Mouse (Mus musculus): ENCODE data around the gene Tyw1. TPM values are rescaled to one million over a fixed set of nuclear protein-coding genes. Genes with fewer than 3 reads are reported as not detected.

Tyw1 gene
- polyA plus RNA-seq, 2 experiments: 15.3 to 25.3 TPM

- Histone ChIP-seq H3K27me3 (ENCODE audit: control insufficient read depth, insufficient read depth, low read length) (no peaks in the 10 kb centered on the region), H3K4me2 (replicated peaks; ENCODE audit: low read depth, low read length, severe bottlenecking) (no peak overlapping the region), H3K36me3 (ENCODE audit: control insufficient read depth, insufficient read depth, low read length) (peaks cover 48% of the 10 kb centered on the region), H3K4me1 (ENCODE audit: control insufficient read depth, insufficient read depth, low read length) (no peaks in the 10 kb centered on the region), H3K27ac (replicated peaks; ENCODE audit: low read depth, low read length) (no peak overlapping the region), H3K4me3 (replicated peaks; ENCODE audit: low read length) (no peak overlapping the region), H3K9me3 (ENCODE audit: control insufficient read depth, low read length) (no peaks in the 10 kb centered on the region), H3K9ac (ENCODE audit: low read depth, low read length, severe bottlenecking) (no peak overlapping the region)
- ATAC-seq (ENCODE audit: low FRiP score, low read depth) (no peak), DNase-seq (ENCODE audit: low spot score) (no peak)
- no peak for TF ChIP-seq POLR2A (IDR thresholded peaks at IDR 0.05; ENCODE audit: borderline replicate concordance, extremely low read depth, insufficient read depth, insufficient read length)
- WGBS: 98% methylated on average over 6 of the region's 6 CpGs
These were observed 9.1 kb downstream of the Tyw1 start for GRCm38 (mm10) chr5:130264433-130265005.

- Histone ChIP-seq H3K9me3 (ENCODE audit: control insufficient read depth, low read length) (no peaks in the 10 kb centered on the region), H3K9ac (ENCODE audit: low read depth, low read length, severe bottlenecking) (no peak overlapping the region), H3K27me3 (ENCODE audit: control insufficient read depth, insufficient read depth, low read length) (no peaks in the 10 kb centered on the region), H3K4me3 (replicated peaks; ENCODE audit: low read length) (no peak overlapping the region), H3K36me3 (ENCODE audit: control insufficient read depth, insufficient read depth, low read length) (peaks cover 62% of the 10 kb centered on the region), H3K27ac (replicated peaks; ENCODE audit: low read depth, low read length) (no peak overlapping the region), H3K4me2 (replicated peaks; ENCODE audit: low read depth, low read length, severe bottlenecking) (no peak overlapping the region), H3K4me1 (ENCODE audit: control insufficient read depth, insufficient read depth, low read length) (no peaks in the 10 kb centered on the region)
- DNase-seq (ENCODE audit: low spot score): no peak
- no peak for TF ChIP-seq POLR2A (IDR thresholded peaks at IDR 0.05; ENCODE audit: borderline replicate concordance, extremely low read depth, insufficient read depth, insufficient read length)
- 88% methylated on average over 7 of the region's 7 CpGs for WGBS
- no peak for ATAC-seq (ENCODE audit: low FRiP score, low read depth)
These were observed 11.2 kb downstream of the Tyw1 start for GRCm38 (mm10) chr5:130266651-130267050.

- Histone ChIP-seq H3K4me3 (replicated peaks; ENCODE audit: low read length) (no peak overlapping the region), H3K9me3 (ENCODE audit: control insufficient read depth, low read length) (no peaks in the 10 kb centered on the region), H3K27me3 (ENCODE audit: control insufficient read depth, insufficient read depth, low read length) (no peaks in the 10 kb centered on the region), H3K4me1 (ENCODE audit: control insufficient read depth, insufficient read depth, low read length) (no peaks in the 10 kb centered on the region), H3K27ac (replicated peaks; ENCODE audit: low read depth, low read length) (no peak overlapping the region), H3K9ac (ENCODE audit: low read depth, low read length, severe bottlenecking) (no peak overlapping the region), H3K4me2 (replicated peaks; ENCODE audit: low read depth, low read length, severe bottlenecking) (no peak overlapping the region), H3K36me3 (ENCODE audit: control insufficient read depth, insufficient read depth, low read length) (peaks cover 68% of the 10 kb centered on the region)
- DNase-seq (ENCODE audit: low spot score) (no peak), ATAC-seq (ENCODE audit: low FRiP score, low read depth) (no peak)
- no peak for TF ChIP-seq POLR2A (IDR thresholded peaks at IDR 0.05; ENCODE audit: borderline replicate concordance, extremely low read depth, insufficient read depth, insufficient read length)
- WGBS: 97% methylated on average over 1 of the region's 1 CpGs
These were observed 11.9 kb downstream of the Tyw1 start for GRCm38 (mm10) chr5:130267316-130267715.

- no peak overlapping the region for H3K9ac ChIP-seq (ENCODE audit: low read depth, low read length, severe bottlenecking)
- H3K4me2 ChIP-seq (replicated peaks; ENCODE audit: low read depth, low read length, severe bottlenecking): no peak overlapping the region
- H3K27ac ChIP-seq (replicated peaks; ENCODE audit: low read depth, low read length): no peak overlapping the region
- no peaks in the 10 kb centered on the region for H3K4me1 ChIP-seq (ENCODE audit: control insufficient read depth, insufficient read depth, low read length)
- no peaks in the 10 kb centered on the region for H3K9me3 ChIP-seq (ENCODE audit: control insufficient read depth, low read length)
- H3K36me3 ChIP-seq (ENCODE audit: control insufficient read depth, insufficient read depth, low read length): peaks cover 67% of the 10 kb centered on the region
- no peak for TF ChIP-seq POLR2A (IDR thresholded peaks at IDR 0.05; ENCODE audit: borderline replicate concordance, extremely low read depth, insufficient read depth, insufficient read length)
- ATAC-seq (ENCODE audit: low FRiP score, low read depth): no peak
- DNase-seq (ENCODE audit: low spot score): no peak
- 82% methylated on average over 11 of the region's 11 CpGs for WGBS
- H3K4me3 ChIP-seq (replicated peaks; ENCODE audit: low read length): no peak overlapping the region
- H3K27me3 ChIP-seq (ENCODE audit: control insufficient read depth, insufficient read depth, low read length): no peaks in the 10 kb centered on the region
These were observed 13.6 kb downstream of the Tyw1 start for GRCm38 (mm10) chr5:130268976-130269375.

GRCm38 (mm10) chr5:130272344-130272743, 16.9 kb downstream of the Tyw1 start:
- Histone ChIP-seq H3K36me3 (ENCODE audit: control insufficient read depth, insufficient read depth, low read length) (peaks cover 67% of the 10 kb centered on the region), H3K9ac (ENCODE audit: low read depth, low read length, severe bottlenecking) (no peak overlapping the region), H3K27me3 (ENCODE audit: control insufficient read depth, insufficient read depth, low read length) (no peaks in the 10 kb centered on the region), H3K4me3 (replicated peaks; ENCODE audit: low read length) (no peak overlapping the region), H3K27ac (replicated peaks; ENCODE audit: low read depth, low read length) (no peak overlapping the region), H3K9me3 (ENCODE audit: control insufficient read depth, low read length) (no peaks in the 10 kb centered on the region), H3K4me1 (ENCODE audit: control insufficient read depth, insufficient read depth, low read length) (no peaks in the 10 kb centered on the region), H3K4me2 (replicated peaks; ENCODE audit: low read depth, low read length, severe bottlenecking) (no peak overlapping the region)
- ATAC-seq (ENCODE audit: low FRiP score, low read depth): no peak
- 89% methylated on average over 1 of the region's 1 CpGs for WGBS
- no peak for DNase-seq (ENCODE audit: low spot score)
- no peak for TF ChIP-seq POLR2A (IDR thresholded peaks at IDR 0.05; ENCODE audit: borderline replicate concordance, extremely low read depth, insufficient read depth, insufficient read length)

- Histone ChIP-seq H3K4me2 (replicated peaks; ENCODE audit: low read depth, low read length, severe bottlenecking) (no peak overlapping the region), H3K27me3 (ENCODE audit: control insufficient read depth, insufficient read depth, low read length) (no peaks in the 10 kb centered on the region), H3K27ac (replicated peaks; ENCODE audit: low read depth, low read length) (no peak overlapping the region), H3K9me3 (ENCODE audit: control insufficient read depth, low read length) (no peaks in the 10 kb centered on the region), H3K36me3 (ENCODE audit: control insufficient read depth, insufficient read depth, low read length) (peaks cover 68% of the 10 kb centered on the region), H3K4me1 (ENCODE audit: control insufficient read depth, insufficient read depth, low read length) (no peaks in the 10 kb centered on the region), H3K4me3 (replicated peaks; ENCODE audit: low read length) (no peak overlapping the region), H3K9ac (ENCODE audit: low read depth, low read length, severe bottlenecking) (no peak overlapping the region)
- no peak for TF ChIP-seq POLR2A (IDR thresholded peaks at IDR 0.05; ENCODE audit: borderline replicate concordance, extremely low read depth, insufficient read depth, insufficient read length)
- no peak for DNase-seq (ENCODE audit: low spot score)
- ATAC-seq (ENCODE audit: low FRiP score, low read depth): no peak
- WGBS: 87% methylated on average over 6 of the region's 6 CpGs
These were observed 17.6 kb downstream of the Tyw1 start for GRCm38 (mm10) chr5:130273046-130273445.

Data from limb, embryonic 14.5 days (tissue).